Mouse (Mus musculus) liver, adult 10 weeks (tissue): ENCODE data around the gene Gm6460. TPM values are rescaled to one million over a fixed set of nuclear protein-coding genes. Genes with fewer than 3 reads are reported as not detected.

Experiments used
- polyA plus RNA-seq: library from polyadenylated mRNA; stranded (reverse); fragments of 350-450 nt; fragmentation: Illumina TruSeq; extraction: RNeasy Lipid Tissue Mini Kit (QIAGEN cat#74804); gene quantifications from one replicate; pipeline ENCODE4 v1.2.3, GENCODE M21; 2014; ENCODE audit warnings: low read depth, low replicate concordance

Gene Gm6460
- not detected for polyA plus RNA-seq

DNA sequence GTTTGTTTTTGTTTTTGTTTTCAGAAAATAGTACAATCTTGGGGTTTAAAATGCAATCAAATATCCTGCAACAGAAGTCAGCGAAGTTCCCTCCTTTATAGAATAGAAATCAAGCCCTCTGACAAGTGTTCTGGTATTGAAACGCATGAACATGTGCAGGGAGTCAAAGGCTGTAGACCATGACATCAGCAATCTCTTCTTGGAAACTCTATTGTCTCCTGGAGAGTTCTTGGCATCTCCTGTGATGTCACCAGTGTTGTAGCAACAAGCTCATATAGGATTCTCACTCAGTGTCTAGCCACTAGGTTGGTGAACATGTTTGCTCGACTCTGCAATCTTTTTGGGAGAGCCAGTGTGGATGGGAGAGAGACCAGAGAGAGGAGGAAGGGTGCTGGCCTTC is at the start of gene Gm6460:
Gene Gm6460 (plus strand): TSS at position 301 of the 400 bp plus-strand sequence.

Other genes starting within 250 kb of the Gm6460 start
- not detected for gene Gm8897, start 178.5 kb upstream of the Gm6460 start, polyA plus RNA-seq
- gene Gm8906, start 92.2 kb upstream of the Gm6460 start, polyA plus RNA-seq, result not detected
- gene Gm8922, start 87.0 kb downstream of the Gm6460 start, polyA plus RNA-seq, result not detected
- not detected for gene Gm8926, start 175.6 kb downstream of the Gm6460 start, polyA plus RNA-seq